Comparison of ENCODE assay signal across 13 mouse cellular contexts in genomic region chr10:102417654-102418272, GRCm38 (mm10).
A peak's percentile ranks its signal among the peaks of the same experiment; 100 is the strongest.
DNase-seq lines count a peak whose midpoint lies in the region; ATAC-seq and TF ChIP-seq lines count a peak whose summit lies in the region.
"Had no signal": no experiment of that assay in that cellular context is flagged by ENCODE, and none has a peak within 500 bp of the region (broad histone marks: within the 10 kb centered on the region; RNA-seq: fewer than 3 reads in every experiment).

No protein-coding gene starts in this region.

- no peaks in the 10 kb centered on the region for H3K36me3 ChIP-seq in E14TG2a.4 (ENCODE audit: insufficient read depth, low read length)
- H3K36me3 ChIP-seq in embryonic facial prominence, embryonic 14.5 days (ENCODE audit: control insufficient read depth, insufficient read depth, low read length) = no peaks in the 10 kb centered on the region
- H3K36me3 ChIP-seq: embryonic facial prominence, embryonic 12.5 days; kidney, embryonic 15.5 days had no signal

- no peak for ATAC-seq in embryonic facial prominence, embryonic 14.5 days (ENCODE audit: low read depth)

- no peaks in the 10 kb centered on the region for H3K4me1 ChIP-seq in cerebellum, adult 2 months (ENCODE audit: control insufficient read depth, insufficient read depth, low read length)
- no peaks in the 10 kb centered on the region for H3K4me1 ChIP-seq in E14TG2a.4 (replicated peaks; ENCODE audit: low read depth, low read length)
- no peaks in the 10 kb centered on the region for H3K4me1 ChIP-seq in embryonic facial prominence, embryonic 14.5 days (ENCODE audit: control insufficient read depth, insufficient read depth, low read length)
- H3K4me1 ChIP-seq: embryonic facial prominence, embryonic 12.5 days; kidney, embryonic 15.5 days had no signal

- no peak overlapping the region for H3K4me3 ChIP-seq in cerebellum, adult 2 months (replicated peaks; ENCODE audit: insufficient read depth, low read depth, low read length)
- no peak overlapping the region for H3K4me3 ChIP-seq in layer of hippocampus, adult 2 months
- H3K4me3 ChIP-seq in E14TG2a.4 (replicated peaks; ENCODE audit: low read length) = no peak overlapping the region
- H3K4me3 ChIP-seq in embryonic facial prominence, embryonic 14.5 days (ENCODE audit: low read depth, low read length) = no peak overlapping the region
- H3K4me3 ChIP-seq: embryonic facial prominence, embryonic 12.5 days; kidney, embryonic 15.5 days had no signal

- H3K9me3 ChIP-seq in E14TG2a.4 (ENCODE audit: low read length) = no peaks in the 10 kb centered on the region
- no peaks in the 10 kb centered on the region for H3K9me3 ChIP-seq in embryonic facial prominence, embryonic 14.5 days (ENCODE audit: control insufficient read depth, low read length)
- H3K9me3 ChIP-seq: embryonic facial prominence, embryonic 12.5 days; kidney, embryonic 15.5 days had no signal

- H3K9ac ChIP-seq in embryonic facial prominence, embryonic 14.5 days (ENCODE audit: low read depth, low read length) = no peak overlapping the region
- H3K9ac ChIP-seq: embryonic facial prominence, embryonic 12.5 days; kidney, embryonic 15.5 days; liver, embryonic 14.5 days had no signal

- H3K27me3 ChIP-seq in cerebellum, adult 2 months (ENCODE audit: control insufficient read depth, insufficient read depth, low read length) = no peaks in the 10 kb centered on the region
- H3K27me3 ChIP-seq in E14TG2a.4 (ENCODE audit: insufficient read depth, low read length) = no peaks in the 10 kb centered on the region
- H3K27me3 ChIP-seq in embryonic facial prominence, embryonic 14.5 days (replicated peaks; ENCODE audit: control insufficient read depth, insufficient read depth, low read length) = no peaks in the 10 kb centered on the region
- H3K27me3 ChIP-seq: embryonic facial prominence, embryonic 12.5 days; kidney, embryonic 15.5 days had no signal

- no peak for DNase-seq in cerebellum, adult 2 months
- no peak for DNase-seq in cerebellum, postnatal 4 days (ENCODE audit: low spot score in 2 of 2)
- DNase-seq in layer of hippocampus, adult 2 months (ENCODE audit: low spot score in 2 of 2) = no peak
- no peak for DNase-seq in layer of hippocampus, postnatal 10 days (ENCODE audit: low spot score in 2 of 2)
- DNase-seq in embryonic facial prominence, embryonic 14.5 days (ENCODE audit: low spot score) = peak; percentile 17
- DNase-seq in cerebellum, adult 11 months = no peak
- DNase-seq in frontal cortex, postnatal 36 days (ENCODE audit: low spot score in 2 of 2) = no peak
- DNase-seq: heart, postnatal 14 days; layer of hippocampus, postnatal 36 days had no signal

- no peak overlapping the region for H3K4me2 ChIP-seq in embryonic facial prominence, embryonic 14.5 days (ENCODE audit: low read depth, low read length)
- H3K4me2 ChIP-seq: embryonic facial prominence, embryonic 12.5 days; kidney, embryonic 15.5 days had no signal

- 75% methylated on average over 2 of the region's 2 CpGs for WGBS in cerebellum, adult 2 months
- 78% methylated on average over 2 of the region's 2 CpGs for WGBS in embryonic facial prominence, embryonic 14.5 days

- no peak for TF ChIP-seq POLR2A in cerebellum, adult 2 months (IDR thresholded peaks at IDR 0.05; ENCODE audit: borderline replicate concordance, insufficient read depth, low read length)

- no peak overlapping the region for H3K27ac ChIP-seq in cerebellum, adult 2 months (ENCODE audit: insufficient read depth, low read length)
- H3K27ac ChIP-seq in layer of hippocampus, adult 2 months = no peak overlapping the region
- no peak overlapping the region for H3K27ac ChIP-seq in embryonic facial prominence, embryonic 14.5 days (replicated peaks; ENCODE audit: low read depth, low read length)
- H3K27ac ChIP-seq: embryonic facial prominence, embryonic 12.5 days; kidney, embryonic 15.5 days; liver, embryonic 14.5 days had no signal

- TF ChIP-seq CTCF in cerebellum, adult 2 months (IDR thresholded peaks at IDR 0.05; ENCODE audit: borderline replicate concordance, insufficient read depth, low read depth, low read length) = 0 out of 2 replicates have a peak, but pooled peaks have one; percentile 10
- peak; percentile 85 for TF ChIP-seq CTCF in layer of hippocampus, adult 2 months (conservative IDR thresholded peaks at IDR 0.05)
- TF ChIP-seq CTCF in E14TG2a.4 (conservative IDR thresholded peaks at IDR 0.05; ENCODE audit: low read length) = 0 out of 2 replicates have a peak, but pooled peaks have one; percentile 23

Comparison
In these comparisons a context has a peak if more than half of its experiments do, and no peak if none do; other contexts are left out.
1. CTCF ChIP-seq: peak in every context shown above with its lines; median percentile 85 in layer of hippocampus, adult 2 months; 23 in E14TG2a.4; 10 in cerebellum, adult 2 months.